ENCODE assay signal across 42 mouse cellular contexts in the genomic region with DNA sequence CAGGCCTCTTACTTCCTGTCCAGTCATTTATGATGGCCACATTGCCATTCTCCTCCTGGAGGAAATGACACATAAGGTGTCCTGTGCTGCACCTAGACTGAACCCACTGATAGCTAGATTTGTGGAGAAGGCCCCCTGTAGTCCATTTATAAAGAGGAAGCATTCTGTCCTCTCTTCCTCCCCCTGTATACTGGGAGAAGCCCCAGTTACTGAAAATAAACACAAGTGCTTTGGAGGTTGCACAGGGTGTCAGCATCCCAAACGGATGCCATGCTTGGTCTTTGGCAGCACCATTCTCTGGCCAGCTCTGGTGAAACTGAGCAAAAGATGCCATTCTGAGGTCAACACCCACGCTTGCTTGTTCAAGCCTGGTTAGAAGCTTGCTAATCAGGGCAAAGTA. TPM values are rescaled to one million over a fixed set of nuclear protein-coding genes. Genes with fewer than 3 reads are reported as not detected.
DNase-seq lines count a peak whose midpoint lies in the region; ATAC-seq and TF ChIP-seq lines count a peak whose summit lies in the region.
"Had no signal": no experiment of that assay in that cellular context is flagged by ENCODE, and none has a peak within 500 bp of the region (broad histone marks: within the 10 kb centered on the region; RNA-seq: fewer than 3 reads in every experiment).

No protein-coding gene starts in this region.

- H3K4me2 ChIP-seq in liver, embryonic 12.5 days: 0 out of 2 replicates have a peak overlapping the region, but pooled peaks have one; percentile 73
- no peak overlapping the region for H3K4me2 ChIP-seq in liver, embryonic 11.5 days
- H3K4me2 ChIP-seq in hindbrain, embryonic 16.5 days (ENCODE audit: low read length): no peak overlapping the region
- H3K4me2 ChIP-seq: intestine, embryonic 15.5 days; limb, embryonic 12.5 days; liver, embryonic 13.5 days; midbrain, embryonic 12.5 days; neural tube, embryonic 15.5 days had no signal

- no peak for ATAC-seq in liver, embryonic 12.5 days
- no peak for ATAC-seq in liver, embryonic 11.5 days (replicated peaks; ENCODE audit: low FRiP score)
- ATAC-seq in hindbrain, embryonic 16.5 days: no peak
- ATAC-seq: activated CD4-positive, CD25-positive, alpha-beta regulatory T cell, adult 4 months; forebrain, embryonic 16.5 days; hindbrain, postnatal 0 days; intestine, embryonic 15.5 days had no signal

- no peak for TF ChIP-seq CTCF in bone marrow, adult 2 months (IDR thresholded peaks at IDR 0.05; ENCODE audit: control insufficient read depth, insufficient read depth, low read length)

- H3K27ac ChIP-seq in liver, embryonic 12.5 days: no peak overlapping the region
- H3K27ac ChIP-seq in liver, embryonic 11.5 days (ENCODE audit: low read depth, low read length): no peak overlapping the region
- peak overlapping the region; percentile 89 for H3K27ac ChIP-seq in bone marrow, adult 2 months (ENCODE audit: control insufficient read depth, insufficient read depth, low read depth, low read length, poor library complexity)
- H3K27ac ChIP-seq in macrophage: peak overlapping the region; percentile 24
- no peak overlapping the region for H3K27ac ChIP-seq in hindbrain, embryonic 16.5 days (ENCODE audit: low read depth, low read length)
- H3K27ac ChIP-seq: hindbrain, postnatal 0 days; intestine, embryonic 15.5 days; layer of hippocampus, adult 2 months; left cerebral cortex, adult 2 months; limb, embryonic 12.5 days; liver, embryonic 13.5 days; midbrain, embryonic 12.5 days; neural tube, embryonic 15.5 days; stomach, postnatal 0 days had no signal

- 30% methylated on average over 2 of the region's 2 CpGs for WGBS in liver, embryonic 12.5 days (ENCODE audit: insufficient replicate concordance)
- 43% methylated on average over 2 of the region's 2 CpGs for WGBS in liver, embryonic 11.5 days
- WGBS in bone marrow, adult 2 months: 26% methylated on average over 2 of the region's 2 CpGs
- 46% methylated on average over 2 of the region's 2 CpGs for WGBS in macrophage (ENCODE audit: missing documents)
- WGBS in hindbrain, embryonic 16.5 days: 71% methylated on average over 2 of the region's 2 CpGs

- no peaks in the 10 kb centered on the region for H3K9me3 ChIP-seq in liver, embryonic 12.5 days (replicated peaks)
- H3K9me3 ChIP-seq in liver, embryonic 11.5 days (ENCODE audit: control insufficient read depth, low read length): no peaks in the 10 kb centered on the region
- H3K9me3 ChIP-seq in hindbrain, embryonic 16.5 days (ENCODE audit: control insufficient read depth, low read length): no peaks in the 10 kb centered on the region
- H3K9me3 ChIP-seq: intestine, embryonic 15.5 days; limb, embryonic 12.5 days; liver, embryonic 13.5 days; midbrain, embryonic 12.5 days; neural tube, embryonic 15.5 days had no signal

- no peak overlapping the region for H3K4me3 ChIP-seq in liver, embryonic 12.5 days
- no peak overlapping the region for H3K4me3 ChIP-seq in liver, embryonic 11.5 days (ENCODE audit: low read depth, low read length)
- H3K4me3 ChIP-seq in bone marrow, adult 2 months (replicated peaks; ENCODE audit: control insufficient read depth, low read depth, low read length): peak overlapping the region; percentile 52
- no peak overlapping the region for H3K4me3 ChIP-seq in macrophage (ENCODE audit: inconsistent target)
- H3K4me3 ChIP-seq in hindbrain, embryonic 16.5 days (ENCODE audit: low read length): no peak overlapping the region
- H3K4me3 ChIP-seq: erythroblast, embryonic 14.5 days; intestine, embryonic 15.5 days; layer of hippocampus, adult 2 months; left cerebral cortex, adult 2 months; limb, embryonic 12.5 days; liver, embryonic 13.5 days; midbrain, embryonic 12.5 days; neural tube, embryonic 15.5 days had no signal

- H3K4me1 ChIP-seq in liver, embryonic 12.5 days: peaks cover 51% of the 10 kb centered on the region
- peaks cover 21% of the 10 kb centered on the region; the same call in 1 of the 2 replicates for H3K4me1 ChIP-seq in liver, embryonic 11.5 days (replicated peaks; ENCODE audit: control insufficient read depth, insufficient read depth, low read length)
- H3K4me1 ChIP-seq in bone marrow, adult 2 months (ENCODE audit: control insufficient read depth, insufficient read depth, low read length): peaks cover 3% of the 10 kb centered on the region
- peaks cover 6% of the 10 kb centered on the region for H3K4me1 ChIP-seq in hindbrain, embryonic 16.5 days (ENCODE audit: control insufficient read depth, insufficient read depth, low read depth, low read length)

- peaks cover 23% of the 10 kb centered on the region for H3K27me3 ChIP-seq in liver, embryonic 12.5 days (replicated peaks)
- H3K27me3 ChIP-seq in liver, embryonic 11.5 days (replicated peaks; ENCODE audit: control insufficient read depth, insufficient read depth, low read length): peaks cover 13% of the 10 kb centered on the region; the same call in 1 of the 2 replicates
- H3K27me3 ChIP-seq in hindbrain, embryonic 16.5 days (replicated peaks; ENCODE audit: control insufficient read depth, insufficient read depth, low read length): peaks cover 8% of the 10 kb centered on the region

- H3K36me3 ChIP-seq in liver, embryonic 12.5 days: no peaks in the 10 kb centered on the region
- no peaks in the 10 kb centered on the region for H3K36me3 ChIP-seq in liver, embryonic 11.5 days (ENCODE audit: control insufficient read depth, insufficient read depth, low read length)
- H3K36me3 ChIP-seq in macrophage (ENCODE audit: inconsistent target): no peaks in the 10 kb centered on the region
- H3K36me3 ChIP-seq in hindbrain, embryonic 16.5 days (ENCODE audit: control insufficient read depth, insufficient read depth, low read length): no peaks in the 10 kb centered on the region
- H3K36me3 ChIP-seq: intestine, embryonic 15.5 days; limb, embryonic 12.5 days; liver, embryonic 13.5 days; midbrain, embryonic 12.5 days; neural tube, embryonic 15.5 days had no signal

- no peak for DNase-seq in liver, embryonic 11.5 days (ENCODE audit: low spot score)
- no peak for DNase-seq in cerebellum, postnatal 10 days
- no peak for DNase-seq in right cerebral cortex, postnatal 4 days
- DNase-seq: adrenal gland, adult 2 months; cerebellum, adult 11-12 months; cerebellum, adult 9-11 months; heart, postnatal 14 days; kidney, adult 2 months; kidney, postnatal 36 days; liver, embryonic 13.5 days; retina, postnatal 1 day; right cerebral cortex, postnatal 14 days; spleen, adult 18-20 months; thymus, adult 18-20 months; thymus, postnatal 25 days had no signal

- no peak overlapping the region for H3K9ac ChIP-seq in liver, embryonic 12.5 days
- no peak overlapping the region for H3K9ac ChIP-seq in liver, embryonic 11.5 days (ENCODE audit: low read depth, low read length)
- no peak overlapping the region for H3K9ac ChIP-seq in hindbrain, embryonic 16.5 days (ENCODE audit: low read depth, low read length)
- H3K9ac ChIP-seq: intestine, embryonic 15.5 days; limb, embryonic 12.5 days; liver, embryonic 13.5 days; midbrain, embryonic 12.5 days; neural tube, embryonic 15.5 days had no signal

- no peak for TF ChIP-seq POLR2A in bone marrow, adult 2 months (IDR thresholded peaks at IDR 0.05; ENCODE audit: borderline replicate concordance, control insufficient read depth, low read depth, low read length)

- no peaks in the 10 kb centered on the region for H3K79me2 ChIP-seq in macrophage (ENCODE audit: inconsistent target)

RNA-seq across cellular contexts. Expression of a gene that starts 1.7 kb away (rescaled TPM):
- 3.9 and 4.0 TPM in 2 replicates for polyA plus RNA-seq in liver, embryonic 12.5 days (2016; fragmentation: Nextera tagmentation; extraction: Ambion mirVana)
- 9.0 and 10.4 TPM in 2 replicates for polyA plus RNA-seq in liver, embryonic 11.5 days (2014; fragmentation: Nextera tagmentation; extraction: Ambion mirVana)
- polyA plus RNA-seq in bone marrow, adult 2 months (2011; ENCODE audit: insufficient read depth, insufficient read length, low replicate concordance, missing spikeins): 16.1 and 17.9 TPM in 2 replicates
- under 1 TPM in 1 of 26 experiments, not detected in 25; 0.65 TPM for total RNA-seq in macrophage (2018; cell fraction: chromatin; rRNA removed)
- under 1 TPM; 0.07 to 0.66 (median 0.24) TPM for total RNA-seq in macrophage (2018; cell fraction: cytosol; rRNA removed)
- total RNA-seq in macrophage (2018; cell fraction: nucleus; rRNA removed): 1 to 10 TPM in 1 of 26 experiments, under 1 TPM in 12, not detected in 13; 0.17 to 1.7 (median 0.52) TPM
- 0.45 to 1.1 TPM (median 0.86 TPM) in 3 replicates for polyA plus RNA-seq in macrophage (2018)
- polyA plus RNA-seq in hindbrain, embryonic 16.5 days (2015; fragmentation: Nextera tagmentation; extraction: Ambion mirVana): 0.65 and 0.94 TPM in 2 replicates
- polyA plus RNA-seq: activated CD4-positive, CD25-positive, alpha-beta regulatory T cell, adult 4 months had no signal

RNA-seq across cellular contexts. Expression of a gene that starts 29.7 kb away (rescaled TPM):
- polyA plus RNA-seq in liver, embryonic 12.5 days (2016; fragmentation: Nextera tagmentation; extraction: Ambion mirVana): not detected in 2 replicates
- not detected in 2 replicates for polyA plus RNA-seq in liver, embryonic 11.5 days (2014; fragmentation: Nextera tagmentation; extraction: Ambion mirVana)
- polyA plus RNA-seq in bone marrow, adult 2 months (2011; ENCODE audit: insufficient read depth, insufficient read length, low replicate concordance, missing spikeins): not detected in 2 replicates
- not detected for total RNA-seq in macrophage (2018; cell fraction: chromatin; rRNA removed)
- total RNA-seq in macrophage (2018; cell fraction: cytosol; rRNA removed): not detected
- total RNA-seq in macrophage (2018; cell fraction: nucleus; rRNA removed): not detected
- polyA plus RNA-seq in macrophage (2018): not detected in 3 replicates
- polyA plus RNA-seq in hindbrain, embryonic 16.5 days (2015; fragmentation: Nextera tagmentation; extraction: Ambion mirVana): not detected in 2 replicates
- total RNA-seq: adrenal gland, adult 2 months; common myeloid progenitor, adult 5-6 weeks; gastrocnemius, adult 8-10 months; gastrocnemius, postnatal 4 days; heart, postnatal 14 days; hindbrain, postnatal 0 days; layer of hippocampus, adult 2 months; layer of hippocampus, postnatal 14 days; left cerebral cortex, adult 2 months; left cerebral cortex, postnatal 25 days; monocyte, adult 5-6 weeks had no signal
- polyA plus RNA-seq: activated CD4-positive, CD25-positive, alpha-beta regulatory T cell, adult 4 months; adrenal gland, adult 2 months; embryonic facial prominence, embryonic 14.5 days; erythroblast, embryonic 14.5 days; forebrain, embryonic 11.5 days; forebrain, embryonic 16.5 days; heart, embryonic 14.5 days; hindbrain, embryonic 11.5 days; hindbrain, postnatal 0 days; intestine, embryonic 15.5 days; kidney, adult 2 months; kidney, embryonic 16.5 days; limb, embryonic 12.5 days; liver, embryonic 13.5 days; lung, embryonic 16.5 days; midbrain, embryonic 12.5 days; neural tube, embryonic 15.5 days; stomach, postnatal 0 days had no signal

RNA-seq across cellular contexts. Expression of a gene that starts 47.1 kb away (rescaled TPM):
- polyA plus RNA-seq in liver, embryonic 12.5 days (2016; fragmentation: Nextera tagmentation; extraction: Ambion mirVana): not detected in 2 replicates
- polyA plus RNA-seq in liver, embryonic 11.5 days (2014; fragmentation: Nextera tagmentation; extraction: Ambion mirVana): not detected in 2 replicates
- polyA plus RNA-seq in bone marrow, adult 2 months (2011; ENCODE audit: insufficient read depth, insufficient read length, low replicate concordance, missing spikeins): not detected in 2 replicates
- total RNA-seq in macrophage (2018; cell fraction: chromatin; rRNA removed): not detected
- total RNA-seq in macrophage (2018; cell fraction: cytosol; rRNA removed): not detected
- total RNA-seq in macrophage (2018; cell fraction: nucleus; rRNA removed): not detected
- polyA plus RNA-seq in macrophage (2018): not detected in 3 replicates
- polyA plus RNA-seq in hindbrain, embryonic 16.5 days (2015; fragmentation: Nextera tagmentation; extraction: Ambion mirVana): not detected in 2 replicates
- total RNA-seq: common myeloid progenitor, adult 5-6 weeks; gastrocnemius, postnatal 4 days; heart, postnatal 14 days; hindbrain, postnatal 0 days; layer of hippocampus, adult 2 months; left cerebral cortex, adult 2 months; left cerebral cortex, postnatal 25 days; monocyte, adult 5-6 weeks had no signal
- polyA plus RNA-seq: activated CD4-positive, CD25-positive, alpha-beta regulatory T cell, adult 4 months; adrenal gland, adult 2 months; embryonic facial prominence, embryonic 14.5 days; erythroblast, embryonic 14.5 days; forebrain, embryonic 11.5 days; forebrain, embryonic 16.5 days; heart, embryonic 14.5 days; hindbrain, embryonic 11.5 days; hindbrain, postnatal 0 days; intestine, embryonic 15.5 days; kidney, adult 2 months; kidney, embryonic 16.5 days; limb, embryonic 12.5 days; liver, embryonic 13.5 days; lung, embryonic 16.5 days; midbrain, embryonic 12.5 days; neural tube, embryonic 15.5 days; stomach, postnatal 0 days had no signal

Comparison
In these comparisons a context has a peak if more than half of its experiments do, and no peak if none do; other contexts are left out.
1. H3K27ac ChIP-seq: peak in bone marrow, adult 2 months (single experiment) and macrophage (single experiment); none in liver, embryonic 12.5 days (single experiment), liver, embryonic 11.5 days (single experiment) and hindbrain, embryonic 16.5 days (single experiment).